Mouse (Mus musculus): ENCODE measurements around the gene Slc38a4. TPM values are rescaled to one million over a fixed set of nuclear protein-coding genes. Genes with fewer than 3 reads are reported as not detected.

Gene Slc38a4
- polyA plus RNA-seq, 1 experiment from 2014 or later = 17.3 TPM

DNA sequence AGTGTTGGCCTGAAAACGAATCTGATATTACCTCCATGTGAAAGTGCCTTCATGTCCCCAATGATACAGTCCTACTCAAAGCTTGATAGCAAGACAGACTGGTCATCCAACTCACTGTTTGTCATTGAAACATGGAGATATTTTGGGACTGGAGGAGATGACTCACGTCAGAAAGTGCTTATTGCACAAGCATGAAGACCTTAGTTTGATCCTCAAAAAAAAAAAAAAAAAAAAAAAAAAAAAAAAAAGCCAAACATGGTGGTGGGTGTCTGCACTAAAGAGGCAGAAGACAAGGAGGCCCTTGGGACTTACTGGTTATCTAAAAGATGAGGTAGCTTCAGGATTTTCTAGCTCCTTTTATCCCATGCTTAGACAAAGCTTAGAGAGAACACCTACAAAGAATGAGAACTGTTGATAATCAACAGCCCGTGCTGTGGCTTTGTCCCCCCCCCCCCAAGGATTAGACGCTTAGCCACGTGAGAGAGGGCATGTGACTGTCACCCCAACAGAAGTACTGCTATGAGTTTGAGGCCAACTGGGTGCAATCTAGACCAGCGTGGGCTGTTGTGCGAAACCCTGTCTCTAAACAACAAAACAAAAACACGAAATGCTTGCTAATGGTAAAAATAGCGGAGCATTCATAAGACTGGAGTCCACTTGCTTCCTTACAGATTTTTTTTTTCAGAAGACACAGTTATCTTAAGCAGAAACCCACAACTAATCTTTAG lies 26.5 kb downstream of the Slc38a4 start:
- ATAC-seq (ENCODE audit: low FRiP score, low read depth) = no peak
- WGBS = 77% methylated on average over 9 of the region's 9 CpGs
- Histone ChIP-seq H3K4me1 (no peaks in the 10 kb centered on the region), H3K9me3 (no peaks in the 10 kb centered on the region), H3K4me2 (replicated peaks) (no peak overlapping the region), H3K9ac (replicated peaks) (no peak overlapping the region), H3K4me3 (no peak overlapping the region), H3K27ac (replicated peaks) (no peak overlapping the region), H3K27me3 (no peaks in the 10 kb centered on the region), H3K36me3 (no peaks in the 10 kb centered on the region)

GRCm38 (mm10) chr15:97028651-97029050 lies 27.1 kb downstream of the Slc38a4 start:
- Histone ChIP-seq H3K4me3 (no peak overlapping the region), H3K9ac (replicated peaks) (no peak overlapping the region), H3K4me2 (replicated peaks) (no peak overlapping the region), H3K9me3 (no peaks in the 10 kb centered on the region), H3K4me1 (no peaks in the 10 kb centered on the region), H3K27ac (replicated peaks) (no peak overlapping the region), H3K27me3 (no peaks in the 10 kb centered on the region), H3K36me3 (no peaks in the 10 kb centered on the region)
- no peak for ATAC-seq (ENCODE audit: low FRiP score, low read depth)
- 83% methylated on average over 11 of the region's 11 CpGs for WGBS

DNA sequence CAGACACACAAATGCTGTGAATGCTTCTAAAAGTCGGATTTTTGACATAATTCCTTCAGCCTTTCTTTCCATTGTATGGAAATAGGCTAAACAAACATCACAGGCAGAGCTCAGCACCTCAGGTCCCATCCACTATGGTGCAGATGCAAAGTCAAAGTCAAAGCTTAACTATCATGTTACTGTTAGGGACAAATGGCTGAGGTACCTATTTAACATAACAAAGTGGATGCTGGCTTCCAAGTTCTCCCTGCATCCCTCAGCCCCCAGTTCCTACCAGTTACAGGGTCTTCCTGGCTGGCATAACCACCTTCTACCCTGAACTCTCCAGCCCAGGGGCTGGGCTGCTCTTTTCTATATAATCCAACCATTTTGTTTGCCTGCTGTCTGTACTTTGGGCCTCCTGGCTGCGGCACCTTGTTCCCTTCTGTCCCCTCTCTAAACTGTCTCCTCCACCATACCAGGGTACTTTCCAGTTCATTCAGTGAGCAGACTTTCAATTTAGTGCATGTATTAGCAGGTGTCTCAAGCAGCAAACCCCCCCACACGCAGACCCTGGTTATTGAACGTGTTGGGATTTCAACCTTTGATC lies 27.6 kb downstream of the Slc38a4 start:
- Histone ChIP-seq H3K4me3 (no peak overlapping the region), H3K36me3 (no peaks in the 10 kb centered on the region)
- 67% methylated on average over 4 of the region's 4 CpGs for WGBS

GRCm38 (mm10) chr15:97026670-97027069 lies 29.1 kb downstream of the Slc38a4 start:
- H3K4me1 ChIP-seq = no peaks in the 10 kb centered on the region
- no peaks in the 10 kb centered on the region for H3K9me3 ChIP-seq
- ATAC-seq (ENCODE audit: low FRiP score, low read depth) = no peak
- H3K4me3 ChIP-seq = no peak overlapping the region
- H3K9ac ChIP-seq (replicated peaks) = no peak overlapping the region
- H3K27me3 ChIP-seq = no peaks in the 10 kb centered on the region
- H3K36me3 ChIP-seq = no peaks in the 10 kb centered on the region
- H3K27ac ChIP-seq (replicated peaks) = no peak overlapping the region
- WGBS = 87% methylated on average over 6 of the region's 6 CpGs
- H3K4me2 ChIP-seq (replicated peaks) = no peak overlapping the region

More for the DNA sequence above, 27.6 kb downstream of the Slc38a4 start:
- H3K27ac ChIP-seq (replicated peaks) = no peak overlapping the region
- no peaks in the 10 kb centered on the region for H3K9me3 ChIP-seq
- no peak overlapping the region for H3K4me2 ChIP-seq (replicated peaks)
- H3K9ac ChIP-seq (replicated peaks) = no peak overlapping the region
- no peaks in the 10 kb centered on the region for H3K4me1 ChIP-seq
- H3K27me3 ChIP-seq = no peaks in the 10 kb centered on the region
- ATAC-seq (ENCODE audit: low FRiP score, low read depth) = no peak

- no peaks in the 10 kb centered on the region for H3K4me1 ChIP-seq
- H3K9ac ChIP-seq (replicated peaks) = no peak overlapping the region
- 92% methylated on average over 4 of the region's 6 CpGs for WGBS
- H3K4me3 ChIP-seq = no peak overlapping the region
- no peak overlapping the region for H3K27ac ChIP-seq (replicated peaks)
- no peak overlapping the region for H3K4me2 ChIP-seq (replicated peaks)
- H3K36me3 ChIP-seq = no peaks in the 10 kb centered on the region
- H3K27me3 ChIP-seq = no peaks in the 10 kb centered on the region
- H3K9me3 ChIP-seq = no peaks in the 10 kb centered on the region
- ATAC-seq (ENCODE audit: low FRiP score, low read depth) = no peak
Observed at GRCm38 (mm10) chr15:97022764-97023163, 33.0 kb downstream of the Slc38a4 start.

DNA sequence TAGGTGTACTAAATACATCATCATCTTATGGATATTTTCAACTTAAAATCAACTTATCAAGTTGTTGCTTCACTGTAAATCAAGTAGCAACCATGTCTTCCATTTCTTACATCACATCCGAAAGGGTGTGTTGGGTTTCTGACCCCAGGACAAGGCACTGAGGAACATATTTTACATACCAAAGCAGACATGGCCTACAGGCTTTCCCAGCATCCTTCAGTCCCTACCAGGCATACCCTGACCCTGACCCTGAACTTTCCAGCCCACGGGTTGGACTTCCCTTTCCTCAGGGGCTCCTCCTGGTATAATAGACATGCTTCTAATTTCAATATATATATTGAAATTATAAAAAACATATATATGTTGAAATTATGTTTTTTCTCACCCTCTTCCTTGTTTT lies 33.5 kb downstream of the Slc38a4 start:
- H3K36me3 ChIP-seq = no peaks in the 10 kb centered on the region
- no peaks in the 10 kb centered on the region for H3K4me1 ChIP-seq
- no peaks in the 10 kb centered on the region for H3K27me3 ChIP-seq
- no peaks in the 10 kb centered on the region for H3K9me3 ChIP-seq
- H3K27ac ChIP-seq (replicated peaks) = no peak overlapping the region
- ATAC-seq (ENCODE audit: low FRiP score, low read depth) = no peak
- no peak overlapping the region for H3K4me3 ChIP-seq
- WGBS = 88% methylated on average over 2 of the region's 2 CpGs
- no peak overlapping the region for H3K4me2 ChIP-seq (replicated peaks)
- no peak overlapping the region for H3K9ac ChIP-seq (replicated peaks)

DNA sequence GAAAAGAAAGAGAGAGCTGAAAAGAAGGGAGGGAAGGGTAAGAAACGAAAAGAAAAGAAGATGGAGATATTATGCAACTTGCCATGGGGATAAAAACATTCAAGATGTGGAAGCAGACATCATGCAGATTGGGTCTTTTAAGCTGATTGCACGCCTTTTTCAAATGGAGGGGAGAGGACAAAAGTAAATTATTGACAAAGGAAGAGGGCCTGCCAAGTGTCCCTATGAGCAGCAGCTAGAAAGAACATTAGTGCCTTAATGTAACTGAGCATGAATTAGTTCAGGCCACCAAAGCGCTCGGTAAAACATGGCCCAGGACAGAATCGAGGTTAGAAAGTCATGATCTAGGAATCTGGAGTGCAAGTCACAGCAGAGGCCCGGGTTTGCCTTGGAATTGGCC lies 35.5 kb downstream of the Slc38a4 start:
- no peak for ATAC-seq (ENCODE audit: low FRiP score, low read depth)
- Histone ChIP-seq H3K9ac (replicated peaks) (no peak overlapping the region), H3K27me3 (no peaks in the 10 kb centered on the region), H3K4me2 (replicated peaks) (no peak overlapping the region), H3K36me3 (no peaks in the 10 kb centered on the region), H3K27ac (replicated peaks) (no peak overlapping the region), H3K4me3 (no peak overlapping the region), H3K9me3 (no peaks in the 10 kb centered on the region), H3K4me1 (no peaks in the 10 kb centered on the region)
- 85% methylated on average over 6 of the region's 6 CpGs for WGBS

DNA sequence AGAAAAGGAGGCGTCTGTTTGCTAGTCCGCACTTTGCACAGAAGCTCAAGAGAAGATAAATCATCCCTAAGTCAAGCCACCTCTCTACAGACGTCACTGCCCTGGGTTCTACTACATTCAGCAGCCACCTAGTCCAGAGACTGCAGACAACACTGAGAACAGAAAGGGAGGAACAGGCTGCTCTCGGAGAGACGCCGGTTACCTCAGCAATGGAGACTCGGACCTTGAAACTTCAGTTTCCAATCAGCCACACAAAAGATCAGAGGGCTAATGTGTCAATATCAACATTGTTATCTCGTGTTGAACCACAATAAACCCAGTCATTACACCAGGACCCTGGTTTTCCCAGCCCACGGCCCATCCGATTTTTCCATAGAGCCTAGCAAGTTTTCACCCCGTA lies 36.4 kb downstream of the Slc38a4 start:
- 89% methylated on average over 11 of the region's 11 CpGs for WGBS
- Histone ChIP-seq H3K9ac (replicated peaks) (no peak overlapping the region), H3K27ac (replicated peaks) (no peak overlapping the region), H3K4me1 (no peaks in the 10 kb centered on the region), H3K27me3 (no peaks in the 10 kb centered on the region), H3K4me2 (replicated peaks) (no peak overlapping the region), H3K9me3 (no peaks in the 10 kb centered on the region), H3K36me3 (no peaks in the 10 kb centered on the region), H3K4me3 (no peak overlapping the region)
- ATAC-seq (ENCODE audit: low FRiP score, low read depth) = no peak

GRCm38 (mm10) chr15:97017195-97017594 lies 38.6 kb downstream of the Slc38a4 start:
- WGBS = 94% methylated on average over 9 of the region's 9 CpGs

DNA sequence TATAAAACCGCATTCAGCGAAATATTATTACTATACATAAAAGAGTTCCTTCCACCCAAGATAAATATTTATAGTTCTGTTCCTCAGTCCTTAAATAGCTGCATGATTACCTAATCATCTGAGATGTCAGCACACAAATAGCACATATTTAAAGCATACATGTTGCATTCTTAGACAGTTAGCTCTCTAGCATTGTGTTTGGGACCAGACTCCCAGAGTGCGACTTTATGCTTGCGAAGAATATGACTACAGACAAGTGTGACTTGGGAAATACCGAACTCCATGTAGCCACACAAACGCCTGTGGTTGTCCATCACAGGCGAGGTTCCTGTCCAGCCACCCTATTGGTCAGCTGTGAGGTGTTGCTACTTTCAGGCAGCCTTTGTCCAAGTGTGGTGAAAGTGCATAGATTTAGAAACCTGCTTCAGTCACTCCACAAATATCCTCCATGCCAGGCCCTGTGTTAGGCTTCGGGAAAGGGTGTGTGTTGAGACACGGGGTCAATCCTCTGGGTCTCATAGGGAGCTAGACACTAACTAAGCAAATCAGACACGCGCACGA lies 40.6 kb downstream of the Slc38a4 start:
- H3K27ac ChIP-seq (replicated peaks) = no peak overlapping the region
- no peak overlapping the region for H3K9ac ChIP-seq (replicated peaks)
- no peaks in the 10 kb centered on the region for H3K36me3 ChIP-seq
- H3K4me1 ChIP-seq = no peaks in the 10 kb centered on the region
- WGBS = 91% methylated on average over 12 of the region's 12 CpGs
- no peak overlapping the region for H3K4me3 ChIP-seq
- no peaks in the 10 kb centered on the region for H3K27me3 ChIP-seq
- H3K4me2 ChIP-seq (replicated peaks) = no peak overlapping the region
- H3K9me3 ChIP-seq = no peaks in the 10 kb centered on the region
- ATAC-seq (ENCODE audit: low FRiP score, low read depth) = no peak

More at GRCm38 (mm10) chr15:97017195-97017594, 38.6 kb downstream of the Slc38a4 start:
- H3K9ac ChIP-seq (replicated peaks) = no peak overlapping the region
- H3K9me3 ChIP-seq = no peaks in the 10 kb centered on the region
- no peaks in the 10 kb centered on the region for H3K27me3 ChIP-seq
- H3K27ac ChIP-seq (replicated peaks) = no peak overlapping the region
- H3K4me1 ChIP-seq = no peaks in the 10 kb centered on the region
- no peak overlapping the region for H3K4me3 ChIP-seq
- ATAC-seq (ENCODE audit: low FRiP score, low read depth) = no peak
- H3K4me2 ChIP-seq (replicated peaks) = no peak overlapping the region
- no peaks in the 10 kb centered on the region for H3K36me3 ChIP-seq

GRCm38 (mm10) chr15:97011599-97012372 lies 44.0 kb downstream of the Slc38a4 start:
- no peaks in the 10 kb centered on the region for H3K4me1 ChIP-seq
- no peak overlapping the region for H3K9ac ChIP-seq (replicated peaks)
- no peak overlapping the region for H3K4me2 ChIP-seq (replicated peaks)
- no peak overlapping the region for H3K4me3 ChIP-seq
- WGBS = 90% methylated on average over 14 of the region's 14 CpGs
- H3K9me3 ChIP-seq = no peaks in the 10 kb centered on the region
- ATAC-seq (ENCODE audit: low FRiP score, low read depth) = no peak
- H3K27ac ChIP-seq (replicated peaks) = no peak overlapping the region
- H3K27me3 ChIP-seq = no peaks in the 10 kb centered on the region
- no peaks in the 10 kb centered on the region for H3K36me3 ChIP-seq

- Histone ChIP-seq H3K4me2 (replicated peaks) (no peak overlapping the region), H3K27ac (replicated peaks) (no peak overlapping the region), H3K36me3 (no peaks in the 10 kb centered on the region), H3K27me3 (no peaks in the 10 kb centered on the region), H3K4me1 (no peaks in the 10 kb centered on the region), H3K9me3 (no peaks in the 10 kb centered on the region), H3K4me3 (no peak overlapping the region), H3K9ac (replicated peaks) (no peak overlapping the region)
- WGBS = 77% methylated on average over 3 of the region's 3 CpGs
- no peak for ATAC-seq (ENCODE audit: low FRiP score, low read depth)
Observed at GRCm38 (mm10) chr15:97009271-97009670, 46.5 kb downstream of the Slc38a4 start.
